Mouse (Mus musculus) bone marrow, adult 2 months (tissue): Measurements from ENCODE around the gene Gjc2.

Source experiments
- CTCF ChIP-seq: fragments of 200-500 bp; IDR thresholded peaks from 2 replicates; pipeline ENCODE4 v1.5.1; 2011; ENCODE audit warnings: low read length, control low read depth; ENCODE audit not compliant: control insufficient read depth, insufficient read depth
- POLR2A ChIP-seq: fragments of 200-500 bp; IDR thresholded peaks from 2 replicates; pipeline ENCODE4 v1.6.1; 2011; ENCODE audit warnings: low read depth, mild to moderate bottlenecking, control low read depth, low read length, borderline replicate concordance; ENCODE audit not compliant: control insufficient read depth

GRCm38 (mm10) chr11:59226251-59226650 lies 43.2 kb upstream of the Gjc2 start:
- TF ChIP-seq POLR2A (no peak), CTCF (no peak)
